Mouse (Mus musculus) c-Kit-positive CD71-negative TER-119-negative erythroid progenitor cells, embryonic 14.5 days (primary cell): ENCODE measurements at regions not wholly inside any gene's neighbourhood (a gene's known extent, or its start where the extent isn't known, plus 50 kb on each side); places are given as distances from the start of the nearest gene placed in this dataset.

Experiments used
- DNase-seq: peaks from one replicate; pipeline ENCODE4 v3.0.0-alpha.2; 2013; ENCODE audit warnings: low read depth

GRCm38 (mm10) chr10:17431068-17431467 is 291.9 kb upstream of the Cited2 start:
- DNase-seq: no peak

- no peak for DNase-seq
Measured at GRCm38 (mm10) chr10:17434098-17434497, 288.9 kb upstream of the Cited2 start.

DNA sequence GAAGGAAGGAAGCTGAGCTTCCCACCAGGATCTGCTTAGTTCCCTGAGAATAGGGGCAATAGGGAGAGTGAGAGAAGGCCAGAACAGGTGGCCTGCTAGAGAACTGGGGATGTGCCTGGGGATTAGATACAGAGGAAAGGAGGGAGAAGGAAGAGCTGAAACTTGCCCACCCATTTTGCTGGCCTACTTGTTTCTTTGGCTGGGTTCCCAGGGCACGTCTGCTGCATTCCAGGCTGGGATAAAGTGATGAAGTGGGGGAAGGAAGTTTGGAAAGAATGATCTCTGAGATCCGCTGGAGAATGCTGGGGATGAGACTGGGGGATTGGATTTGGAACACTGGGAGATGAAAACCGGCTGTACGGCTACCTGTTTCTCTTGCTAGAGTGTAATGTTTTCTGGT is 272.8 kb upstream of the Cited2 start:
- no peak for DNase-seq

DNA sequence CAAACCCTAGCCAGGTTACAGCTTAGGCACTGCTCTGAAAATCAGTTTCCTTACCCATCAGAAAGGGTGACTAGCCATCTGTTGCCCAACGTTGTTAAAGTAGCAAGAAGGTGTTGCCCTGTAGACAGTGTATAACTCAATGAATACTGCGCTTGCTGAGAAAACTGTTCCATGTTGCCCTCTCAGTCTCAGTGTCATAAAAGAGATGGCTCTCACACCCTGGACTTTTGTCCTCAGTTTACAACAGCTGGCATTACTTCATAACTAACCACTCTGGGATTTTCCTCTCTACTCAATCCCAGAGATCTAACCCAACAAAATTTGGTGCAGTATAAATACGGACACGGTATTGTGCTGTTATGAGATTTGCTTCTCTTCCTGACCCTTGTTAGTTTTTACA is 252.1 kb upstream of the Cited2 start:
- no peak for DNase-seq

DNA sequence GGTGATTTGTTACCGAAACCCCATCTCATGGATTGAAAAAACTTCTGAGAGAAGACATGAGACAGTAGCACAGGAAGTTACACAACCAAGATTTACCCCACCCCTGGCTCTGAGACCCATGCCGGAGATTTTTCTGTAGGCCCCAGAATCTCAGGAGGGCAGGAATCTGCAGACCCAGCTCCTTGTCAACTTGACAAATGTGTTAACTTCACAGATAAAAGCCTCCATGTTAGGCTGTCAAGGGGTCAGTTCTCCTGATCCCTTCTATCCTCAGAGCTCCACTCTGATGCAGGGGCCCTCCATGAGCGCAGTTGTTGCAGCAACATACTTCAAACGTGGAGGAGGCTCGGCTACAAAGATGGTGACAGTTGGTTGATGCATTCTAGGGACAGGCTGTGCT is 250.5 kb upstream of the Cited2 start:
- DNase-seq: no peak

DNA sequence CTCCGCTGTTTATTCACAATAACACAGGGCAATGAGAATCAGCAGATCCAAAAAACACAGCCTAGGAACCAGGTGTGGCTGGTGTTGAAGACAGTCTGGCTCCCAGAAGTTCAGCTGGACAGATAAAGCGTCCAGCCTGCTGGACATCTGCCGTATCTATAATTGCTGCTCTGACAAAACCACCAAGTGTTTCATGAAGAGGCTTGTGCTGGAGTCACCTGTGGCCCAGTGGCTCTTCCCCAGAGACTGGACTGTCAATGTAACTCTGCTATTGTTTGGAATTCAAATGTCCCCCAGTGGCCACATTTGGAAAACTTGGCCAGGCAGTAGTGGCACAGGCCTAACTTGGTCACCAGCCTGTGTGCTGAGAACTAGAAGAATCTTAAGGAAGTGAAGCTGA is 247.0 kb upstream of the Cited2 start:
- DNase-seq: no peak

DNA sequence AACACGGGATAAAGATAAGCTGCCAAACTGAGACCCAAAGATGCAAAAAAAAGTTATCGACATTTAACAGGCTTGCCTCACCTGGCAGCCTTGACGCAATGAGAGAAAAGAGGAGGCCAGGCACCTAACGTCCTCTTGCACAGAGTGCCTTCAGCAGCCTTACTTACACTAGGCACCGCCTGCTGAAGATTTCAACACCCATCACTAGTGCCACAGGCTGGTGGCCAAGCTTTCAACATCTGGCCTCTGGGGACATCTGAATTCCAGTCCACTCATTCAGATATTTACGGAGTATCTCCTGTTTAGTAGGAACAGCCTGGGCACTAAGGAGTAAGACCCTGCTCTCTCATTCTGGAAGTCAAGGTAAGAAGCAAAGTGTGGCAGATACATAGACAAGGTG is 246.3 kb upstream of the Cited2 start:
- no peak for DNase-seq

- no peak for DNase-seq
Measured at GRCm38 (mm10) chr10:17478761-17479632, 244.0 kb upstream of the Cited2 start.

DNA sequence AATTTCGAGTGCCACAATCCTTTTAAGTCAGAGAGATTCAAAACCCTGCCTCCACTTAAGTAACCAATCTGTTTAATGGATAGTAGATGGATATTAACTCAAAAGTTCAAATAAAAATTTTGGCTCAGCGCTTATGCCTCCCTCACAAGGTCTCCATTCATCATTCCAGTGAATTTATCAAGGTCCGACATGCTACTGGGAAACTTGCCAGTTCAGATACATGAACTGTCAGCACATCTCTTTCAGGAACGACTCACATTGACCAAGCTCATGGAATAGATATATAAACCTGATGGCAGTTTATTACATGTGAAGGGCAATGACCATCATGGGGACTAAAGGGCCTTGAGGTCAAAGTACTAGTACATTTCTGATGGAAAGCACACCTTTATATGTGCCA is 240.3 kb upstream of the Cited2 start:
- DNase-seq: no peak

GRCm38 (mm10) chr10:17485049-17485449 is 238.0 kb upstream of the Cited2 start:
- peak; percentile 39 for DNase-seq

DNA sequence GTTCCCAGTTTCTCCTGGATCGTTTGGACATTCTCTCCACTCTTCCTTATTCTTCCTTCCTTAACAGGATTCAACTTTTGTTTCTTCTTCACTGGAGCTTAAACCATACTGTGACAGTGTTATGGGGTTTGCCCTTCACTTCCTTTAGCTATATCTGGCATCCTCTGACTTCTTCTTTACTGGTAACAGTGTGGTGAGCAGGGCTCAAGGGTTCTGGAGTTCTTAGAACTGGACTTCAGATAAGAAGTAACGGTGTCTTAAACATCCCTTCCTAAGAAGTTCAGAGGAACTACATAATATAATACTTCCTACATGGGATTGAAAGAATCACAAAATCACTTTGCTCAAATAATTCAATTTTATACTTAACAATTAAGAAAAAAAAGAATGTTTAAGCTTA is 237.5 kb upstream of the Cited2 start:
- DNase-seq: no peak

DNA sequence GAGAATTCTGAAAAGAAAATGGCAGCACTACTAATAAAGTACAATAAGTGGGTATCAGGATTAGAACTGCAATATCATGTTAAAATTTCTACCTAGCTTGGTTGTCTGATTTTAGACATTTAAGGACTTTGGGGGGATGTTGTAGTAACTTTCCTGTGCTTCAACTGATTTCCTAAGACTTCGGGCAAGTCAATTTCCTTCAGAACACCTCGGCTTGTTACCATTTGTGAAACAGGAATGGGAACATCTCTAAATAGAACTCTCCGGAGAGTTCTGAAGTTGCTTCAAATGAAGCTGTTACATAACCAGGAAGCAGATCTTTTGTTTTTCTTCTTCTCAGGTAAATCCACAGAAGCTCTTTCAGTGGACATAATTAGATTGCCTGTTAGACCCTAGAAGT is 237.0 kb upstream of the Cited2 start:
- DNase-seq: no peak

- DNase-seq: no peak
Measured at GRCm38 (mm10) chr10:17487460-17487859, 235.6 kb upstream of the Cited2 start.

GRCm38 (mm10) chr10:17491611-17492305 is 231.3 kb upstream of the Cited2 start:
- no peak for DNase-seq

- DNase-seq: no peak
Measured at GRCm38 (mm10) chr10:17493137-17493536, 229.9 kb upstream of the Cited2 start.

DNA sequence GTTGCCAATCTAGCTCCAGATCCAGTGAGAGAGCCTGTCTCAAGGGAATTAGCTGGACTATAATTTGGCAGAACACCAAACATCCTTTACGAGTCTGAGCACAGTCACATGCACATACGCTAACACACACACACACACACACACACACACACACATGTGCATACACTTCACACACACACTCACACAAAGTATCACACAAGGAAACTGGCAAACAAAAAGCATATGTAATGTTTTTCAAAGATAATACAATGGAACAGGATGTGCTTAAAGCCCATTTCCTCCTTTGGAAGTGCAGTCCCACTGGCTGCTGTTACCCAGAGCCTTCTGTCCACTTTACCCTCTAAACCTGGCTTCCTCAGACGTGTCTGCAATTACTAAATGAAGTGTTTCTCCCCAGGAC is 226.2 kb upstream of the Cited2 start:
- no peak for DNase-seq

DNA sequence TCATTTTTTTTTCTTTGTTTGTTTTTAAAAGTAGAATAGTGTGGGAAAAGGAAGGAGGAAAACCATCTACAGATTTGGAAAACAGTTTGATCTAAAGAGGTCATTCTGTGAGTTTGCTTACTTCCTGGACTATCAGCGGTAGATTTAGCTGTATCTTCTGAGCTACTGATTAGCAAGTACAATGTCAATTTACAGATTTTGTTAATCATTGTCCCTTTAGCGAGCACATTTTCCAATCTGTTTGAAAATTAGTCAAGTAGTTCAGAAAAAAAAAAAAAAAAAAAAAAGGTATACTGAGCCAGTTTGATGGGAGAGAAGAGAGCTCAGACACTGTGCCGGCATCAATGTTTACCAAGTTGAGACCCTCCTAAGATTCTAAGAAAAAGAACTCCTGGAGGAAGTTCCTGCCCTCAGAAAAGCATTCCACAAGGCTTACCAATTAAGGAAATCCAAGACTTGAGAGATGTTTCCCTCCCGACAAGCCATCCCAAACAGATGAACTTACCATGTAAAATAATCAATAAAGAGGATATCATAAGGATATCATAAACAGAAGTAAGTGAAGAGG is 212.3 kb upstream of the Cited2 start:
- no peak for DNase-seq

DNA sequence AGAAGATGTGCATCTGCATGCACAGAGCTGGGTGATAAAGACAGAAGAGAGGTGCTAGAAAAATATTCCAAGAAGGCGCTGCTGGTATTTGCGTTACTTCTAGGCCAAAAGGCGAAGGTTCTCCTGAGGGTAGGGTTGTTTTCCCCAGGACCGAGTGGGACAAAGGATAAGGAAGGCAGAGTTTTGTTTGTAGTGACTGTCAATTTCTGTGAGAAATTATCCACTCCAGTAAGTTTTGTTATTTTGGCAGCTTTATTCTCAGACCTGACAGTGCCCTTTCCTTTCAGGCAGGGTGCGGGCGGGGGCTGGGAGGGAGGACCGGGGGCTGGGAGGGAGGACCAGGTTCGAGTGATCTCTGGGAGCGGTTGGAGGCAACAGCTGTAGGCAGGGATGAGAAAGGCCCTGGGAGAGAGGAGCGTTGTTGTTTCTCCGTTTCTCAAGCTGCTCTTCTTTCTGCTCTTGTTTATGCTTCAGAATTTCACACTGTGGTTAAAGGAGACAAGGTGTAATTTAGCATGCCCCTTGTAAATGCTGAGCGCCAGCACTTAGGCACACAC is 211.2 kb upstream of the Cited2 start:
- DNase-seq: no peak

DNA sequence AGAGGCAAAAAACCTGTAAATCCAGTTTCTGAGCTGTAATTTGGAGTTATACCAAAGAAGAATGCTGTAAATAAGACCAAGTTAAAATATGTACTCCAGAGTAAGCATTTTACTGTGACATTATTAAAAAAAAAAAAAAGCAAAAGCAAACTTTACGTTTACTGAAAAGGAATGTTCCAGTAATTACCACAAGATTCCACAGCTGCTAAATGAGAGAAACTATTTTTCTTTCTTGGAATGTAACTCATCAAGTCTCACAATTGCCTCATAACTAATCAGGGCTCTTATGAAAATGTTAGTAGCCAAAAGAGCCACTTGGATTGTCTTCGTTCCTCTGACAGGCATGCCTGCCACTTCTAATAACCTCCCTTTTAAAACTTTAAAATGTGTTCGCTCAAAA is 210.5 kb upstream of the Cited2 start:
- no peak for DNase-seq

DNA sequence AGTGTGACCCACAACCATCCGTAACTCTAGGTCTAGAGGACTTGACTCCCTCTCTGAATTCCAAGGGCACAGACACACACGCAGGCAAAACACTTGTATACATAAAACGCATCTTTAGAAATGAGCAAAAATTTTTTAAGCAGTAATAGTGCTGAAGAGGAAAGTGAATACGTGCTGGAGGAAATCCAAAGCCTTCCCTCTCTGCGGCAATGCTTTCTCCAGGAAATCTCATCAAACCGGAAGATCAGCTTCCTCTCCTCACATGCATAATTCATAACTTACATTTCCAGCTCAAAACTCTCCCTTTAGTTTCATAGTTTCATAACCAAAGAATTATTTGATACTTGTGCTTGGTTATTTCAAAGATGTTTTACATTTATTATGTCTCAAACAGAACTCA is 209.3 kb upstream of the Cited2 start:
- no peak for DNase-seq

DNA sequence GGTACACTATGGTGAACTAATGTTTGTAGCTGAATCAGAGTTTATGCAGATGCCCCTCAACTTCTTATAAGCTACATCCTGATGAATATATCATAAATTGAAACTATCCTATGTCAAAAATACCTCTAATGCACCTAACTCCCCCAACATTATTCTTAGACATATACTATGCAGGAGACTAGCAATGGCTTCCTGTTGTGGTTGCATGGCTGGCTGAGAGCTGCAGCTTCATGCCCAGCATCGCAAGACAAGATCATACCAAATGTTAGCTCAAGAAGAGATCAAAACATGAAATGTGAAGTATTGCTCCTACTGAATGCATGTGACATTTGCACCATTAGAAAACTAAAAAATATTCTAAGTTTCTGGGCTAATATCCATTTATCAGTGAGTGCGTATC is 206.9 kb upstream of the Cited2 start:
- no peak for DNase-seq

DNA sequence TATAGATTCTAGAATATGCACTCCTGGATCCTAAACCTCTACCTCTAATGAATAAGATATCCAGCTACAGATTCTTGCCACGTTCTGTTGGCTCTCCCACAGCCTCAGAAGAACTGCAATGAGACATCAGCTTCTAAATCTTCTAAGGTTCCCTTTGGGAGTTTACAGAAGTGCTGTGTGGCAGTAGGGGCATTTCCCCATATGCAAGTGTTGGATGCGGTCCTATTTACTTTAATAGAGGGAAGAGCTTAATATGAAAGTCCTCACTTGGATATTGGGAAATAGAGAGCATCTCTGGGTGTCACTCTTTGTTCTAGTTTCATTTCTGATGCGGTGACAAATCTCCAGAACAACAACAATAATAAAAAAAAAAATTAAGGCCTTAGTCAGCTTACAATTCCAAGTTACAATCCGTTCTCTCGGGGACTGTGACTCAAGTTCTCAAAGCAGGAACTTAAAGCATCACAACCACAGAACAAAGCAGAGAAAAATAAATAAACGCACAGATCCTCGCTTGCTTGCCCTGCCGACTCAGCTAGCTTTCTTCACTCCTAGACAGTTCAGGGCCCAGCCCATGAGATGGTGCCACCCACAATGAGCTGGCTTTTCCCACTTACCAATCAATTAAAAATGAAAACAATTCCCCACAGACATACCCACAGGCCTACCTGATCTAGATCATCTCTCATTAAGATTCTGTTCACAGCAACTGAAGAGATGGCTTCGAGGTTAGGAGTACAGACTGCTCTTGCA is 204.4 kb upstream of the Cited2 start:
- DNase-seq: no peak
